Mouse (Mus musculus): ENCODE data around the gene H2-Eb2. TPM values are rescaled to one million over a fixed set of nuclear protein-coding genes. Genes with fewer than 3 reads are reported as not detected.

Gene H2-Eb2
- polyA plus RNA-seq, 1 experiment from 2014 or later = not detected

- no peaks in the 10 kb centered on the region for H3K36me3 ChIP-seq (ENCODE audit: control insufficient read depth, insufficient read depth, low read length)
- H3K27ac ChIP-seq (ENCODE audit: low read depth, low read length) = no peak overlapping the region
- no peak overlapping the region for H3K4me3 ChIP-seq (ENCODE audit: low read depth, low read length)
- DNase-seq (ENCODE audit: low spot score) = no peak
- no peak overlapping the region for H3K4me2 ChIP-seq (replicated peaks; ENCODE audit: low read depth, low read length)
- H3K4me1 ChIP-seq (replicated peaks; ENCODE audit: control insufficient read depth, insufficient read depth, low read length) = no peaks in the 10 kb centered on the region
- no peaks in the 10 kb centered on the region for H3K27me3 ChIP-seq (ENCODE audit: control insufficient read depth, insufficient read depth, low read length)
- no peaks in the 10 kb centered on the region for H3K9me3 ChIP-seq (ENCODE audit: control insufficient read depth, low read length)
- 81% methylated on average over 23 of the region's 23 CpGs for WGBS
- H3K9ac ChIP-seq (ENCODE audit: low read depth, low read length) = no peak overlapping the region
- ATAC-seq (ENCODE audit: low FRiP score) = no peak
Observed at GRCm38 (mm10) chr17:34300691-34301566, 24.5 kb upstream of the H2-Eb2 start.

- no peak for ATAC-seq (ENCODE audit: low FRiP score)
- no peaks in the 10 kb centered on the region for H3K27me3 ChIP-seq (ENCODE audit: control insufficient read depth, insufficient read depth, low read length)
- DNase-seq (ENCODE audit: low spot score) = no peak
- no peak overlapping the region for H3K27ac ChIP-seq (ENCODE audit: low read depth, low read length)
- no peak overlapping the region for H3K4me2 ChIP-seq (replicated peaks; ENCODE audit: low read depth, low read length)
- 84% methylated on average over 4 of the region's 4 CpGs for WGBS
- no peaks in the 10 kb centered on the region for H3K4me1 ChIP-seq (replicated peaks; ENCODE audit: control insufficient read depth, insufficient read depth, low read length)
- no peak overlapping the region for H3K9ac ChIP-seq (ENCODE audit: low read depth, low read length)
- no peak overlapping the region for H3K4me3 ChIP-seq (ENCODE audit: low read depth, low read length)
- no peaks in the 10 kb centered on the region for H3K9me3 ChIP-seq (ENCODE audit: control insufficient read depth, low read length)
- H3K36me3 ChIP-seq (ENCODE audit: control insufficient read depth, insufficient read depth, low read length) = no peaks in the 10 kb centered on the region
Observed at GRCm38 (mm10) chr17:34301670-34302190, 23.7 kb upstream of the H2-Eb2 start.

GRCm38 (mm10) chr17:34303789-34304188 lies 21.7 kb upstream of the H2-Eb2 start:
- DNase-seq (ENCODE audit: low spot score) = no peak
- no peak for ATAC-seq (ENCODE audit: low FRiP score)
- no peaks in the 10 kb centered on the region for H3K36me3 ChIP-seq (ENCODE audit: control insufficient read depth, insufficient read depth, low read length)
- H3K27me3 ChIP-seq (ENCODE audit: control insufficient read depth, insufficient read depth, low read length) = no peaks in the 10 kb centered on the region
- no peak overlapping the region for H3K27ac ChIP-seq (ENCODE audit: low read depth, low read length)
- no peaks in the 10 kb centered on the region for H3K9me3 ChIP-seq (ENCODE audit: control insufficient read depth, low read length)
- no peak overlapping the region for H3K4me2 ChIP-seq (replicated peaks; ENCODE audit: low read depth, low read length)
- 97% methylated on average over 2 of the region's 2 CpGs for WGBS
- no peak overlapping the region for H3K4me3 ChIP-seq (ENCODE audit: low read depth, low read length)
- H3K4me1 ChIP-seq (replicated peaks; ENCODE audit: control insufficient read depth, insufficient read depth, low read length) = no peaks in the 10 kb centered on the region
- no peak overlapping the region for H3K9ac ChIP-seq (ENCODE audit: low read depth, low read length)

- no peak overlapping the region for H3K4me3 ChIP-seq (ENCODE audit: low read depth, low read length)
- WGBS = 26% methylated on average over 4 of the region's 4 CpGs
- H3K9ac ChIP-seq (ENCODE audit: low read depth, low read length) = no peak overlapping the region
- no peak overlapping the region for H3K4me2 ChIP-seq (replicated peaks; ENCODE audit: low read depth, low read length)
- H3K36me3 ChIP-seq (ENCODE audit: control insufficient read depth, insufficient read depth, low read length) = no peaks in the 10 kb centered on the region
- no peak overlapping the region for H3K27ac ChIP-seq (ENCODE audit: low read depth, low read length)
- 0 out of 2 replicates have a peak, but pooled peaks cover 2% of the 10 kb centered on the region for H3K4me1 ChIP-seq (replicated peaks; ENCODE audit: control insufficient read depth, insufficient read depth, low read length)
- H3K9me3 ChIP-seq (ENCODE audit: control insufficient read depth, low read length) = no peaks in the 10 kb centered on the region
- no peaks in the 10 kb centered on the region for H3K27me3 ChIP-seq (ENCODE audit: control insufficient read depth, insufficient read depth, low read length)
- ATAC-seq (ENCODE audit: low FRiP score) = no peak
- DNase-seq (ENCODE audit: low spot score) = peak; percentile 70
Observed at GRCm38 (mm10) chr17:34304751-34305150, 20.7 kb upstream of the H2-Eb2 start.

GRCm38 (mm10) chr17:34305380-34306030 lies 20.0 kb upstream of the H2-Eb2 start, which contains the start of gene H2-Eb1:
Gene H2-Eb1 (plus strand): TSS chr17:34305867.
- DNase-seq (ENCODE audit: low spot score) (peak; percentile 85), ATAC-seq (ENCODE audit: low FRiP score) (peak; percentile 54; the same call in 1 of the 2 replicates)
- Histone ChIP-seq H3K27me3 (ENCODE audit: control insufficient read depth, insufficient read depth, low read length) (no peaks in the 10 kb centered on the region), H3K27ac (ENCODE audit: low read depth, low read length) (no peak within 1 kb of the TSS), H3K4me2 (replicated peaks; ENCODE audit: low read depth, low read length) (no peak within 1 kb of the TSS), H3K4me1 (replicated peaks; ENCODE audit: control insufficient read depth, insufficient read depth, low read length) (0 out of 2 replicates have a peak, but pooled peaks cover 2% of the 10 kb centered on the region), H3K9me3 (ENCODE audit: control insufficient read depth, low read length) (no peaks in the 10 kb centered on the region), H3K36me3 (ENCODE audit: control insufficient read depth, insufficient read depth, low read length) (no peaks in the 10 kb centered on the region), H3K4me3 (ENCODE audit: low read depth, low read length) (no peak within 1 kb of the TSS), H3K9ac (ENCODE audit: low read depth, low read length) (no peak within 1 kb of the TSS)

- H3K4me3 ChIP-seq (ENCODE audit: low read depth, low read length) = no peak overlapping the region
- DNase-seq (ENCODE audit: low spot score) (no peak), ATAC-seq (ENCODE audit: low FRiP score) (no peak)
- H3K4me1 ChIP-seq (replicated peaks; ENCODE audit: control insufficient read depth, insufficient read depth, low read length) = 0 out of 2 replicates have a peak, but pooled peaks cover 2% of the 10 kb centered on the region
- H3K4me2 ChIP-seq (replicated peaks; ENCODE audit: low read depth, low read length) = no peak overlapping the region
- H3K27ac ChIP-seq (ENCODE audit: low read depth, low read length) = no peak overlapping the region
- H3K36me3 ChIP-seq (ENCODE audit: control insufficient read depth, insufficient read depth, low read length) = no peaks in the 10 kb centered on the region
- H3K9me3 ChIP-seq (ENCODE audit: control insufficient read depth, low read length) = no peaks in the 10 kb centered on the region
- no peak overlapping the region for H3K9ac ChIP-seq (ENCODE audit: low read depth, low read length)
- 82% methylated on average over 2 of the region's 2 CpGs for WGBS
- H3K27me3 ChIP-seq (ENCODE audit: control insufficient read depth, insufficient read depth, low read length) = no peaks in the 10 kb centered on the region
Observed at GRCm38 (mm10) chr17:34306407-34306806, 19.1 kb upstream of the H2-Eb2 start.

GRCm38 (mm10) chr17:34307216-34307615 lies 18.2 kb upstream of the H2-Eb2 start:
- Histone ChIP-seq H3K4me2 (replicated peaks; ENCODE audit: low read depth, low read length) (no peak overlapping the region), H3K9ac (ENCODE audit: low read depth, low read length) (no peak overlapping the region), H3K36me3 (ENCODE audit: control insufficient read depth, insufficient read depth, low read length) (no peaks in the 10 kb centered on the region), H3K27ac (ENCODE audit: low read depth, low read length) (no peak overlapping the region), H3K4me3 (ENCODE audit: low read depth, low read length) (no peak overlapping the region), H3K9me3 (ENCODE audit: control insufficient read depth, low read length) (no peaks in the 10 kb centered on the region), H3K27me3 (ENCODE audit: control insufficient read depth, insufficient read depth, low read length) (no peaks in the 10 kb centered on the region), H3K4me1 (replicated peaks; ENCODE audit: control insufficient read depth, insufficient read depth, low read length) (0 out of 2 replicates have a peak, but pooled peaks cover 2% of the 10 kb centered on the region)
- DNase-seq (ENCODE audit: low spot score) (no peak), ATAC-seq (ENCODE audit: low FRiP score) (no peak)

GRCm38 (mm10) chr17:34308161-34308560 lies 17.3 kb upstream of the H2-Eb2 start:
- Histone ChIP-seq H3K4me2 (replicated peaks; ENCODE audit: low read depth, low read length) (no peak overlapping the region), H3K4me3 (ENCODE audit: low read depth, low read length) (no peak overlapping the region), H3K27ac (ENCODE audit: low read depth, low read length) (no peak overlapping the region), H3K36me3 (ENCODE audit: control insufficient read depth, insufficient read depth, low read length) (no peaks in the 10 kb centered on the region), H3K9ac (ENCODE audit: low read depth, low read length) (no peak overlapping the region), H3K4me1 (replicated peaks; ENCODE audit: control insufficient read depth, insufficient read depth, low read length) (0 out of 2 replicates have a peak, but pooled peaks cover 2% of the 10 kb centered on the region), H3K9me3 (ENCODE audit: control insufficient read depth, low read length) (no peaks in the 10 kb centered on the region), H3K27me3 (ENCODE audit: control insufficient read depth, insufficient read depth, low read length) (no peaks in the 10 kb centered on the region)
- no peak for DNase-seq (ENCODE audit: low spot score)
- WGBS = 81% methylated on average over 4 of the region's 4 CpGs
- no peak for ATAC-seq (ENCODE audit: low FRiP score)

Measured in hindbrain, embryonic 11.5 days (tissue).